Mouse (Mus musculus) ES-E14 (cell line): Measurements from ENCODE around the gene Tenm2. TPM values are rescaled to one million over a fixed set of nuclear protein-coding genes. Genes with fewer than 3 reads are reported as not detected.

Experiments
- DNase-seq: peaks from one replicate; pipeline ENCODE4 v3.0.0-alpha.2; 2013; ENCODE audit warnings: low read depth, low spot score
- H3K27ac ChIP-seq: 2 replicates; pipeline ENCODE4 v1.5.1; 2012; ENCODE audit warnings: low read depth, mild to moderate bottlenecking, low read length, moderate library complexity, mixed read lengths; ENCODE audit not compliant: poor library complexity, insufficient read depth, severe bottlenecking
- H3K36me3 ChIP-seq: 2 replicates; pipeline ENCODE4 v1.6.1; 2012; ENCODE audit warnings: mild to moderate bottlenecking, low read length, moderate library complexity, mixed read lengths; ENCODE audit not compliant: control insufficient read depth, poor library complexity, insufficient read depth, severe bottlenecking
- H3K4me1 ChIP-seq, 2 experiments: fragments of 150-350 bp in 1 of 2; sonication (generic) in 1 of 2; 2 replicates each; pipeline ENCODE4 v1.6.1; 2012; ENCODE audit warnings: low read length in 2 of 2, mild to moderate bottlenecking in 1 of 2, mixed read lengths in 1 of 2; ENCODE audit not compliant: control insufficient read depth in 2 of 2, insufficient read depth in 2 of 2, poor library complexity in 1 of 2
- H3K4me3 ChIP-seq, 2 experiments: fragments of 150-350 bp in 1 of 2; sonication (generic) in 1 of 2; 2 replicates each; pipeline ENCODE4 v1.5.1; 2012; ENCODE audit warnings: low read length in 2 of 2, low read depth in 1 of 2, mild to moderate bottlenecking in 1 of 2, mixed read lengths in 1 of 2; ENCODE audit not compliant: insufficient read depth in 1 of 2, poor library complexity in 1 of 2, severe bottlenecking in 1 of 2
- H3K9ac ChIP-seq: 2 replicates; pipeline ENCODE4 v1.6.1; 2012; ENCODE audit warnings: low read depth, mild to moderate bottlenecking, low read length, mixed read lengths; ENCODE audit not compliant: poor library complexity, insufficient read depth, severe bottlenecking
- H3K9me3 ChIP-seq: fragments of 150-350 bp; sonication (generic); 2 replicates; pipeline ENCODE4 v1.6.1; 2012; ENCODE audit warnings: low read depth, mild to moderate bottlenecking, low read length; ENCODE audit not compliant: control insufficient read depth, insufficient read depth
- CHD2 ChIP-seq: IDR thresholded peaks from 2 replicates; pipeline ENCODE4 v1.6.1; 2014; ENCODE audit warnings: mild to moderate bottlenecking, low read depth, low read length, inconsistent platforms
- HCFC1 ChIP-seq: IDR thresholded peaks from 2 replicates; pipeline ENCODE4 v1.6.1; 2012; ENCODE audit warnings: low read length, inconsistent platforms, borderline replicate concordance; ENCODE audit not compliant: insufficient read depth
- MAFK ChIP-seq: IDR thresholded peaks from 2 replicates; pipeline ENCODE4 v1.6.1; 2014; ENCODE audit warnings: mild to moderate bottlenecking, low read depth, low read length, inconsistent platforms; ENCODE audit not compliant: insufficient read depth
- ZC3H11A ChIP-seq: IDR thresholded peaks from 2 replicates; pipeline ENCODE4 v1.6.1; 2012; ENCODE audit warnings: low read depth, mild to moderate bottlenecking, inconsistent platforms, low read length, borderline replicate concordance
- ZNF384 ChIP-seq: IDR thresholded peaks from 2 replicates; pipeline ENCODE4 v1.6.1; 2012; ENCODE audit warnings: low read depth, low read length, inconsistent platforms
- in situ Hi-C, 2 experiments: fragments of 600-800 bp; cut with MboI; formaldehyde crosslinking; loops; one replicate each; pipeline ENCODE4 v1.15.1; 2025; ENCODE audit warnings: low sequenced_read_pairs in 2 of 2, inconsistent platforms in 1 of 2; ENCODE audit not compliant: unreplicated experiment in 2 of 2
- total RNA-seq: library from RNA; depleted of rRNA; stranded (reverse); fragments of 300-350 nt; gene quantifications from 2 replicates; pipeline ENCODE4 v1.2.3, GENCODE M21; 2012

Gene Tenm2
- total RNA-seq, 1 experiment, result 0.04 TPM

- no peak for TF ChIP-seq ZC3H11A
- no peak for TF ChIP-seq HCFC1
- no peak for TF ChIP-seq MAFK
- TF ChIP-seq ZNF384, result no peak
- no peak for TF ChIP-seq CHD2
- no peak overlapping the region for H3K4me3 ChIP-seq
- H3K36me3 ChIP-seq, result no peaks in the 10 kb centered on the region
- no peak overlapping the region for H3K27ac ChIP-seq
- no peak overlapping the region for H3K9ac ChIP-seq
- peaks cover 0 to 2% of the 10 kb centered on the region in 2 experiments; a peak in 1 of 4 replicates for H3K4me1 ChIP-seq
- no peak for DNase-seq
- in situ Hi-C loops, result no loop called here
- no peaks in the 10 kb centered on the region for H3K9me3 ChIP-seq
These were observed 1204.0 kb downstream of the Tenm2 start for GRCm38 (mm10) chr11:36031751-36032150.

- TF ChIP-seq MAFK (no peak), ZNF384 (no peak), ZC3H11A (no peak), CHD2 (no peak), HCFC1 (no peak)
- in situ Hi-C loops, result no loop called here
These were observed 1215.8 kb downstream of the Tenm2 start for GRCm38 (mm10) chr11:36020009-36020408.

GRCm38 (mm10) chr11:36013179-36013578, 1222.6 kb downstream of the Tenm2 start:
- H3K4me3 ChIP-seq, result no peak overlapping the region
- no peak overlapping the region for H3K27ac ChIP-seq
- in situ Hi-C loops, result no loop called here
- peaks cover 0 to 2% of the 10 kb centered on the region in 2 experiments; a peak in 1 of 4 replicates for H3K4me1 ChIP-seq
- H3K9ac ChIP-seq, result no peak overlapping the region
- no peak for DNase-seq
- no peaks in the 10 kb centered on the region for H3K9me3 ChIP-seq
- TF ChIP-seq CHD2 (no peak), ZNF384 (no peak), HCFC1 (no peak), MAFK (no peak), ZC3H11A (no peak)
- H3K36me3 ChIP-seq, result no peaks in the 10 kb centered on the region

More at GRCm38 (mm10) chr11:36020009-36020408, 1215.8 kb downstream of the Tenm2 start:
- Histone ChIP-seq H3K36me3 (no peaks in the 10 kb centered on the region), H3K9ac (no peak overlapping the region), H3K27ac (no peak overlapping the region), H3K4me3 (no peak overlapping the region), H3K4me1 (no peaks in the 10 kb centered on the region), H3K9me3 (no peaks in the 10 kb centered on the region)
- DNase-seq, result no peak

- H3K4me1 ChIP-seq, result peaks cover 0 to 2% of the 10 kb centered on the region in 2 experiments; a peak in 1 of 4 replicates
- no peak overlapping the region for H3K4me3 ChIP-seq
- no peaks in the 10 kb centered on the region for H3K36me3 ChIP-seq
- in situ Hi-C loops, result loop anchor here in 1 of 2 experiments (10.0 kb wide), 1 partner anchor 155 kb away; no protein-coding TSS in a partner anchor
- no peak overlapping the region for H3K9ac ChIP-seq
- no peak for DNase-seq
- TF ChIP-seq MAFK (no peak), HCFC1 (no peak), ZC3H11A (no peak), CHD2 (no peak), ZNF384 (no peak)
- H3K9me3 ChIP-seq, result no peaks in the 10 kb centered on the region
- H3K27ac ChIP-seq, result no peak overlapping the region
These were observed 1226.2 kb downstream of the Tenm2 start for GRCm38 (mm10) chr11:36009281-36010208.
